Mouse (Mus musculus): ENCODE data around the gene Mgmt. TPM values are rescaled to one million over a fixed set of nuclear protein-coding genes. Genes with fewer than 3 reads are reported as not detected.

Mgmt gene
- polyA plus RNA-seq, 1 experiment from 2014 or later: 8.1 TPM

GRCm38 (mm10) chr7:137067758-137068157, 173.3 kb downstream of the Mgmt start:
- Histone ChIP-seq H3K4me2 (ENCODE audit: low read length) (no peak overlapping the region), H3K9me3 (ENCODE audit: control insufficient read depth, low read length) (no peaks in the 10 kb centered on the region), H3K36me3 (ENCODE audit: control insufficient read depth, insufficient read depth, low read length) (no peaks in the 10 kb centered on the region), H3K27ac (replicated peaks in 1 of 2; ENCODE audit: control insufficient read depth in 1 of 2, insufficient read depth in 1 of 2, low read depth in 2 of 2, low read length in 2 of 2) (no peak overlapping the region), H3K27me3 (ENCODE audit: control insufficient read depth, insufficient read depth, low read length) (peaks cover 10% of the 10 kb centered on the region; the same call in 1 of the 2 replicates), H3K4me3 (ENCODE audit: control insufficient read depth in 1 of 2, insufficient read depth in 1 of 2, low read depth in 1 of 2, low read length in 2 of 2) (no peak overlapping the region), H3K9ac (ENCODE audit: low read length) (no peak overlapping the region), H3K4me1 (ENCODE audit: control insufficient read depth in 2 of 2, insufficient read depth in 2 of 2, low read length in 2 of 2) (peaks cover 11 to 26% of the 10 kb centered on the region in 2 experiments)
- ATAC-seq (ENCODE audit: insufficient number of reproducible peaks, insufficient read depth, low FRiP score, low read depth): 0 out of 2 replicates have a peak, but pooled peaks have one; percentile 40
- WGBS: 25% methylated on average over 6 of the region's 6 CpGs

GRCm38 (mm10) chr7:137068796-137069195, 174.4 kb downstream of the Mgmt start:
- 40% methylated on average over 5 of the region's 5 CpGs for WGBS
- H3K4me2 ChIP-seq (ENCODE audit: low read length): no peak overlapping the region
- H3K9ac ChIP-seq (ENCODE audit: low read length): no peak overlapping the region
- ATAC-seq (ENCODE audit: insufficient number of reproducible peaks, insufficient read depth, low FRiP score, low read depth): no peak
- H3K27me3 ChIP-seq (ENCODE audit: control insufficient read depth, insufficient read depth, low read length): peaks cover 10% of the 10 kb centered on the region; the same call in 1 of the 2 replicates
- H3K4me3 ChIP-seq (ENCODE audit: control insufficient read depth in 1 of 2, insufficient read depth in 1 of 2, low read depth in 1 of 2, low read length in 2 of 2): no peak overlapping the region
- peaks cover 17 to 30% of the 10 kb centered on the region in 2 experiments for H3K4me1 ChIP-seq (ENCODE audit: control insufficient read depth in 2 of 2, insufficient read depth in 2 of 2, low read length in 2 of 2)
- no peaks in the 10 kb centered on the region for H3K36me3 ChIP-seq (ENCODE audit: control insufficient read depth, insufficient read depth, low read length)
- H3K9me3 ChIP-seq (ENCODE audit: control insufficient read depth, low read length): no peaks in the 10 kb centered on the region
- H3K27ac ChIP-seq (replicated peaks in 1 of 2; ENCODE audit: control insufficient read depth in 1 of 2, insufficient read depth in 1 of 2, low read depth in 2 of 2, low read length in 2 of 2): no peak overlapping the region

GRCm38 (mm10) chr7:137069768-137070167, 175.4 kb downstream of the Mgmt start:
- Histone ChIP-seq H3K4me3 (ENCODE audit: control insufficient read depth in 1 of 2, insufficient read depth in 1 of 2, low read depth in 1 of 2, low read length in 2 of 2) (no peak overlapping the region), H3K9ac (ENCODE audit: low read length) (no peak overlapping the region), H3K27ac (replicated peaks in 1 of 2; ENCODE audit: control insufficient read depth in 1 of 2, insufficient read depth in 1 of 2, low read depth in 2 of 2, low read length in 2 of 2) (no peak overlapping the region), H3K4me2 (ENCODE audit: low read length) (no peak overlapping the region), H3K4me1 (ENCODE audit: control insufficient read depth in 2 of 2, insufficient read depth in 2 of 2, low read length in 2 of 2) (peaks cover 19 to 31% of the 10 kb centered on the region in 2 experiments), H3K27me3 (ENCODE audit: control insufficient read depth, insufficient read depth, low read length) (peaks cover 10% of the 10 kb centered on the region; the same call in 1 of the 2 replicates), H3K9me3 (ENCODE audit: control insufficient read depth, low read length) (no peaks in the 10 kb centered on the region), H3K36me3 (ENCODE audit: control insufficient read depth, insufficient read depth, low read length) (no peaks in the 10 kb centered on the region)
- ATAC-seq (ENCODE audit: insufficient number of reproducible peaks, insufficient read depth, low FRiP score, low read depth): no peak
- 95% methylated on average over 6 of the region's 6 CpGs for WGBS

GRCm38 (mm10) chr7:137071346-137071745, 176.9 kb downstream of the Mgmt start:
- Histone ChIP-seq H3K4me2 (ENCODE audit: low read length) (no peak overlapping the region), H3K27ac (replicated peaks in 1 of 2; ENCODE audit: control insufficient read depth in 1 of 2, insufficient read depth in 1 of 2, low read depth in 2 of 2, low read length in 2 of 2) (no peak overlapping the region), H3K4me3 (ENCODE audit: control insufficient read depth in 1 of 2, insufficient read depth in 1 of 2, low read depth in 1 of 2, low read length in 2 of 2) (no peak overlapping the region), H3K9ac (ENCODE audit: low read length) (no peak overlapping the region), H3K9me3 (ENCODE audit: control insufficient read depth, low read length) (no peaks in the 10 kb centered on the region), H3K27me3 (ENCODE audit: control insufficient read depth, insufficient read depth, low read length) (peaks cover 10% of the 10 kb centered on the region; the same call in 1 of the 2 replicates), H3K4me1 (ENCODE audit: control insufficient read depth in 2 of 2, insufficient read depth in 2 of 2, low read length in 2 of 2) (peaks cover 12 to 20% of the 10 kb centered on the region in 2 experiments), H3K36me3 (ENCODE audit: control insufficient read depth, insufficient read depth, low read length) (no peaks in the 10 kb centered on the region)
- WGBS: 76% methylated on average over 6 of the region's 6 CpGs
- ATAC-seq (ENCODE audit: insufficient number of reproducible peaks, insufficient read depth, low FRiP score, low read depth): no peak

GRCm38 (mm10) chr7:137073878-137074277, 179.5 kb downstream of the Mgmt start:
- WGBS: 69% methylated on average over 5 of the region's 5 CpGs
- Histone ChIP-seq H3K27me3 (ENCODE audit: control insufficient read depth, insufficient read depth, low read length) (peaks cover 10% of the 10 kb centered on the region; the same call in 1 of the 2 replicates), H3K9me3 (ENCODE audit: control insufficient read depth, low read length) (no peaks in the 10 kb centered on the region), H3K4me3 (ENCODE audit: control insufficient read depth in 1 of 2, insufficient read depth in 1 of 2, low read depth in 1 of 2, low read length in 2 of 2) (no peak overlapping the region), H3K9ac (ENCODE audit: low read length) (no peak overlapping the region), H3K36me3 (ENCODE audit: control insufficient read depth, insufficient read depth, low read length) (no peaks in the 10 kb centered on the region), H3K4me2 (ENCODE audit: low read length) (no peak overlapping the region), H3K4me1 (ENCODE audit: control insufficient read depth in 2 of 2, insufficient read depth in 2 of 2, low read length in 2 of 2) (peaks cover 6 to 8% of the 10 kb centered on the region in 2 experiments; a peak in 2 of 4 replicates), H3K27ac (replicated peaks in 1 of 2; ENCODE audit: control insufficient read depth in 1 of 2, insufficient read depth in 1 of 2, low read depth in 2 of 2, low read length in 2 of 2) (no peak overlapping the region)
- ATAC-seq (ENCODE audit: insufficient number of reproducible peaks, insufficient read depth, low FRiP score, low read depth): no peak

- 85% methylated on average over 6 of the region's 6 CpGs for WGBS
- H3K27ac ChIP-seq (replicated peaks in 1 of 2; ENCODE audit: control insufficient read depth in 1 of 2, insufficient read depth in 1 of 2, low read depth in 2 of 2, low read length in 2 of 2): no peak overlapping the region
- no peaks in the 10 kb centered on the region for H3K9me3 ChIP-seq (ENCODE audit: control insufficient read depth, low read length)
- no peak for ATAC-seq (ENCODE audit: insufficient number of reproducible peaks, insufficient read depth, low FRiP score, low read depth)
- peaks cover 10% of the 10 kb centered on the region; the same call in 1 of the 2 replicates for H3K27me3 ChIP-seq (ENCODE audit: control insufficient read depth, insufficient read depth, low read length)
- no peaks in the 10 kb centered on the region for H3K36me3 ChIP-seq (ENCODE audit: control insufficient read depth, insufficient read depth, low read length)
- H3K4me1 ChIP-seq (ENCODE audit: control insufficient read depth in 2 of 2, insufficient read depth in 2 of 2, low read length in 2 of 2): peaks cover 6 to 8% of the 10 kb centered on the region in 2 experiments; a peak in 2 of 4 replicates
- H3K4me2 ChIP-seq (ENCODE audit: low read length): no peak overlapping the region
- H3K9ac ChIP-seq (ENCODE audit: low read length): no peak overlapping the region
- H3K4me3 ChIP-seq (ENCODE audit: control insufficient read depth in 1 of 2, insufficient read depth in 1 of 2, low read depth in 1 of 2, low read length in 2 of 2): no peak overlapping the region
These were observed 179.9 kb downstream of the Mgmt start for GRCm38 (mm10) chr7:137074324-137074723.

- peaks cover 6 to 8% of the 10 kb centered on the region in 2 experiments; a peak in 2 of 4 replicates for H3K4me1 ChIP-seq (ENCODE audit: control insufficient read depth in 2 of 2, insufficient read depth in 2 of 2, low read length in 2 of 2)
- WGBS: 95% methylated on average over 1 of the region's 1 CpGs
- H3K9me3 ChIP-seq (ENCODE audit: control insufficient read depth, low read length): no peaks in the 10 kb centered on the region
- no peak overlapping the region for H3K27ac ChIP-seq (replicated peaks in 1 of 2; ENCODE audit: control insufficient read depth in 1 of 2, insufficient read depth in 1 of 2, low read depth in 2 of 2, low read length in 2 of 2)
- H3K27me3 ChIP-seq (ENCODE audit: control insufficient read depth, insufficient read depth, low read length): peaks cover 8% of the 10 kb centered on the region; the same call in 1 of the 2 replicates
- no peak overlapping the region for H3K4me3 ChIP-seq (ENCODE audit: control insufficient read depth in 1 of 2, insufficient read depth in 1 of 2, low read depth in 1 of 2, low read length in 2 of 2)
- ATAC-seq (ENCODE audit: insufficient number of reproducible peaks, insufficient read depth, low FRiP score, low read depth): no peak
- no peaks in the 10 kb centered on the region for H3K36me3 ChIP-seq (ENCODE audit: control insufficient read depth, insufficient read depth, low read length)
- no peak overlapping the region for H3K4me2 ChIP-seq (ENCODE audit: low read length)
- no peak overlapping the region for H3K9ac ChIP-seq (ENCODE audit: low read length)
These were observed 180.9 kb downstream of the Mgmt start for GRCm38 (mm10) chr7:137075301-137075700.

GRCm38 (mm10) chr7:137080171-137080570, 185.8 kb downstream of the Mgmt start:
- Histone ChIP-seq H3K4me2 (ENCODE audit: low read length) (no peak overlapping the region), H3K4me3 (ENCODE audit: control insufficient read depth in 1 of 2, insufficient read depth in 1 of 2, low read depth in 1 of 2, low read length in 2 of 2) (no peak overlapping the region), H3K27ac (replicated peaks in 1 of 2; ENCODE audit: control insufficient read depth in 1 of 2, insufficient read depth in 1 of 2, low read depth in 2 of 2, low read length in 2 of 2) (no peak overlapping the region), H3K9ac (ENCODE audit: low read length) (no peak overlapping the region), H3K36me3 (ENCODE audit: control insufficient read depth, insufficient read depth, low read length) (no peaks in the 10 kb centered on the region), H3K4me1 (ENCODE audit: control insufficient read depth in 2 of 2, insufficient read depth in 2 of 2, low read length in 2 of 2) (no peaks in the 10 kb centered on the region; a peak in 1 of 4 replicates), H3K9me3 (ENCODE audit: control insufficient read depth, low read length) (no peaks in the 10 kb centered on the region), H3K27me3 (ENCODE audit: control insufficient read depth, insufficient read depth, low read length) (peaks cover 7% of the 10 kb centered on the region; the same call in 1 of the 2 replicates)
- 83% methylated on average over 4 of the region's 4 CpGs for WGBS
- no peak for ATAC-seq (ENCODE audit: insufficient number of reproducible peaks, insufficient read depth, low FRiP score, low read depth)
